Mouse (Mus musculus) ES-Bruce4 (cell line): ENCODE data around the gene Vwce. TPM values are rescaled to one million over a fixed set of nuclear protein-coding genes. Genes with fewer than 3 reads are reported as not detected.

ENCODE experiments used
- H3K27ac ChIP-seq: 2 replicates; pipeline ENCODE4 v1.5.1; 2012; ENCODE audit warnings: low read length, inconsistent platforms; ENCODE audit not compliant: insufficient read depth
- H3K27me3 ChIP-seq: 2 replicates; pipeline ENCODE4 v1.6.1; 2012; ENCODE audit warnings: mild to moderate bottlenecking, low read length, inconsistent platforms; ENCODE audit not compliant: control insufficient read depth, poor library complexity, insufficient read depth, severe bottlenecking
- H3K36me3 ChIP-seq: 2 replicates; pipeline ENCODE4 v1.6.1; 2012; ENCODE audit warnings: inconsistent platforms, mild to moderate bottlenecking, low read length, moderate library complexity; ENCODE audit not compliant: control insufficient read depth, poor library complexity, insufficient read depth, severe bottlenecking
- H3K4me1 ChIP-seq: one replicate; pipeline ENCODE4 v1.8.1; 2011; ENCODE audit warnings: low read length; ENCODE audit not compliant: control insufficient read depth, insufficient read depth
- H3K4me3 ChIP-seq: 2 replicates; pipeline ENCODE4 v1.5.1; 2011; ENCODE audit warnings: low read depth, mild to moderate bottlenecking, low read length
- H3K9ac ChIP-seq: 2 replicates; pipeline ENCODE4 v1.6.1; 2012; ENCODE audit warnings: low read depth, mild to moderate bottlenecking, inconsistent platforms; ENCODE audit not compliant: poor library complexity, severe bottlenecking
- H3K9me3 ChIP-seq: replicated peaks from 2 replicates; pipeline ENCODE4 v1.6.1; 2012; ENCODE audit warnings: mild to moderate bottlenecking, low read length, inconsistent platforms; ENCODE audit not compliant: control insufficient read depth, poor library complexity, insufficient read depth, severe bottlenecking
- CTCF ChIP-seq: IDR thresholded peaks from one replicate; pipeline ENCODE4 v1.8.1; 2011; ENCODE audit warnings: low read depth, low read length
- EP300 ChIP-seq: IDR thresholded peaks from 2 replicates; pipeline ENCODE4 v1.6.1; 2011; ENCODE audit warnings: low read depth, low read length; ENCODE audit not compliant: insufficient read depth
- POLR2A ChIP-seq: IDR thresholded peaks from one replicate; pipeline ENCODE4 v1.8.1; 2011; ENCODE audit warnings: low read length; ENCODE audit not compliant: insufficient read depth
- polyA plus RNA-seq: library from polyadenylated mRNA; stranded (reverse); fragments of >200 nt; gene quantifications from 2 replicates; pipeline ENCODE4 v1.2.4, GENCODE M21; 2011; ENCODE audit warnings: low read depth; ENCODE audit not compliant: missing spikeins, insufficient read depth, insufficient read length

The Vwce gene
- polyA plus RNA-seq, 1 experiment = 2.0 TPM

GRCm38 (mm10) chr19:10656058-10656457 is 22.0 kb downstream of the Vwce start:
- TF ChIP-seq POLR2A = no peak
- no peak for TF ChIP-seq CTCF
- TF ChIP-seq EP300 = no peak
- no peak overlapping the region for H3K9ac ChIP-seq
- no peak overlapping the region for H3K4me3 ChIP-seq
- no peaks in the 10 kb centered on the region for H3K27me3 ChIP-seq
- H3K36me3 ChIP-seq = no peaks in the 10 kb centered on the region
- no peaks in the 10 kb centered on the region for H3K9me3 ChIP-seq
- H3K27ac ChIP-seq = no peak overlapping the region
- no peaks in the 10 kb centered on the region for H3K4me1 ChIP-seq

DNA sequence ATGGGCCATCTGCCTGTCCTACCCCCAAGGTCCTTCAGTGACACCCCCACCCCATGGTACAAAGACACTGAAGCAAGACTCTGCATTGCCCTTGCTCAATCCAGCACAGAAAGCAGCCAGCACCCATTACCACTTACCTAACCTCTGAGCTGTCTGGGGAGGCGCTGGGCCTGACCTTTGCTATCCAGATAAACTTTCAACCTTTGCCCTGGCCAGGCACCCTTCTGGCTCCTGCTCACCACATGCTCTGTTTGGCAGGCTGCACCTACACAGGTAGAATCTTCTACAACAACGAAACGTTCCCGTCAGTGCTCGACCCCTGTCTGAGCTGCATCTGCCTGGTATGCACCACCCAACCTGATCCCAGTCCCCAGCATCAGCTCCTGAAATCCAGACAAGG is 23.7 kb downstream of the Vwce start:
- H3K27ac ChIP-seq = no peak overlapping the region
- H3K4me3 ChIP-seq = no peak overlapping the region
- no peaks in the 10 kb centered on the region for H3K27me3 ChIP-seq
- H3K9ac ChIP-seq = no peak overlapping the region
- H3K4me1 ChIP-seq = no peaks in the 10 kb centered on the region
- H3K36me3 ChIP-seq = no peaks in the 10 kb centered on the region
- H3K9me3 ChIP-seq = no peaks in the 10 kb centered on the region
- TF ChIP-seq CTCF (no peak), POLR2A (no peak), EP300 (no peak)

- Histone ChIP-seq H3K27ac (no peak overlapping the region), H3K36me3 (no peaks in the 10 kb centered on the region), H3K9me3 (no peaks in the 10 kb centered on the region), H3K4me3 (no peak overlapping the region), H3K4me1 (no peaks in the 10 kb centered on the region), H3K27me3 (no peaks in the 10 kb centered on the region), H3K9ac (no peak overlapping the region)
- TF ChIP-seq EP300 (no peak), CTCF (no peak), POLR2A (no peak)
Observed at GRCm38 (mm10) chr19:10658406-10658805, 24.4 kb downstream of the Vwce start.

DNA sequence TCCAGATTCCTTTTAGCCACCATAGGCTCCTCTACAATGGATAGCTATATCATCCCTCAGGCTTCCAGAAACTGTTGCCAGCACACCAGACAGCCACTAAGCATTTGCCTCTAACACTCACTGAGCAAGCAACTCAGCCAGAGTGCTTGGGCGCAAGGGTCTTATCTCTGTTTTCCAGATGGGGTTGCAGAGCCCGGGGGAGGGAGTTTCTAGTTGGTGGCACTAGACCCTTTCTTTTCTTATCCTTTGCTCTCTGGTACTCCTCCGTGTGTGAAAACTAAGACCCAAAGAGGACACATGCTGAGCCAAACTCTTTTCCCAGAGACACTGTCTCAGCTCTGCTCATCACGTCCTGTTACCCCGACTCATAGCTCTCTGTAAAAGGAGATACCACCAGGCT is 27.4 kb downstream of the Vwce start:
- Histone ChIP-seq H3K4me1 (no peaks in the 10 kb centered on the region), H3K9me3 (no peaks in the 10 kb centered on the region), H3K4me3 (no peak overlapping the region), H3K27me3 (no peaks in the 10 kb centered on the region), H3K9ac (no peak overlapping the region), H3K36me3 (no peaks in the 10 kb centered on the region), H3K27ac (no peak overlapping the region)
- TF ChIP-seq POLR2A = no peak
- no peak for TF ChIP-seq EP300
- no peak for TF ChIP-seq CTCF

GRCm38 (mm10) chr19:10661919-10662318 is 27.9 kb downstream of the Vwce start:
- H3K9me3 ChIP-seq = no peaks in the 10 kb centered on the region
- H3K27me3 ChIP-seq = no peaks in the 10 kb centered on the region
- no peaks in the 10 kb centered on the region for H3K4me1 ChIP-seq
- TF ChIP-seq EP300 (no peak), POLR2A (no peak), CTCF (no peak)
- no peak overlapping the region for H3K27ac ChIP-seq
- no peaks in the 10 kb centered on the region for H3K36me3 ChIP-seq
- H3K9ac ChIP-seq = no peak overlapping the region
- H3K4me3 ChIP-seq = no peak overlapping the region

DNA sequence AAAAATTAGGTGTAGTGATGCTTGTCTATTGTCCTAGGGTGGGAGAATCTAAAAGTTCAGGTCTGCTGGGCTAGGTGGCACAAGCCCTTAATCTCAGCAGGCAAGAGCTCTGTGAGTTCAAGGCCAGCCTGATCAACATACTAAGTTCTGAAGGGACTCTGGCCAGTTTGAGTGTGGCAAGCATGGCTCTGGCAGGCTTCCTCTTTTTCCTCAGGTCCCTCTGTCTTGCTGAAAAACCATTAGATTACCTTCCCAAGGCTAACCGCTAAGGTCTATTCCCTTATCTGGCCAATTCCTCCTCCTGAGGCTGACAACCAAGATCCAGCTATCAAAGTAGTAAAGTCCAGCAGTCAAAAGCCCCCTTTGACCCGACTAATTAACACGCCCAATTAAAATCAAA is 28.7 kb downstream of the Vwce start:
- no peak for TF ChIP-seq EP300
- no peak for TF ChIP-seq POLR2A
- no peak for TF ChIP-seq CTCF
- Histone ChIP-seq H3K27me3 (no peaks in the 10 kb centered on the region), H3K9me3 (no peaks in the 10 kb centered on the region), H3K4me1 (no peaks in the 10 kb centered on the region), H3K4me3 (no peak overlapping the region), H3K36me3 (no peaks in the 10 kb centered on the region), H3K9ac (no peak overlapping the region), H3K27ac (no peak overlapping the region)
